Mouse (Mus musculus) erythroblast, embryonic 14.5 days (primary cell): ENCODE data around the gene En2.

ENCODE experiments used
- GATA1 ChIP-seq: IDR thresholded peaks from 2 replicates; pipeline ENCODE4 v1.6.1; 2012; ENCODE audit warnings: low read length, inconsistent platforms, mixed read lengths
- TAL1 ChIP-seq: IDR thresholded peaks from 3 replicates; pipeline ENCODE4 v1.6.1; 2012; ENCODE audit warnings: low read length, inconsistent platforms, mixed read lengths

DNA sequence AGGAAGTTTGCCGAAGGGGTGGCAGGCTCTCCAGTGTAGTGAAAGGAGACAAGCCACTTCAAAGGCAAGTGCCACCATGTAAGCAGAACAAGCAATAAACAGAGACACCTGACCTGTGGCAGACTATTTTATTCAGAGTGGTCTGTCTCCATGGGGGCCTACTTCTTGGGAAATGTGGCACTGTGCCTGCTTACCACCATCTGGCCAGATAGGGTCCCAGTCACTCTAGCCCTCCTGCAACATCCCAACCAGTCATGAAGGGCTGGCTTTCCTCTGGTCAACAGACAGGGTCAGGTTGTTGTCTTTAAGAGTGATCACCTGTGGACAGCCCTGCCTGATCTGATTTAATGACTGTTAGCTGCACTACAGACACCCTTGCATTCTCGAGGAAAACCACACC lies 30.0 kb downstream of the En2 start:
- TF ChIP-seq TAL1 = no peak
- no peak for TF ChIP-seq GATA1
